Mouse (Mus musculus) ES-Bruce4 (cell line): Measurements from ENCODE around the gene Havcr2.

ENCODE experiments used
- CTCF ChIP-seq: IDR thresholded peaks from one replicate; pipeline ENCODE4 v1.8.1; 2011; ENCODE audit warnings: low read depth, low read length
- EP300 ChIP-seq: IDR thresholded peaks from 2 replicates; pipeline ENCODE4 v1.6.1; 2011; ENCODE audit warnings: low read depth, low read length; ENCODE audit not compliant: insufficient read depth
- POLR2A ChIP-seq: IDR thresholded peaks from one replicate; pipeline ENCODE4 v1.8.1; 2011; ENCODE audit warnings: low read length; ENCODE audit not compliant: insufficient read depth

DNA sequence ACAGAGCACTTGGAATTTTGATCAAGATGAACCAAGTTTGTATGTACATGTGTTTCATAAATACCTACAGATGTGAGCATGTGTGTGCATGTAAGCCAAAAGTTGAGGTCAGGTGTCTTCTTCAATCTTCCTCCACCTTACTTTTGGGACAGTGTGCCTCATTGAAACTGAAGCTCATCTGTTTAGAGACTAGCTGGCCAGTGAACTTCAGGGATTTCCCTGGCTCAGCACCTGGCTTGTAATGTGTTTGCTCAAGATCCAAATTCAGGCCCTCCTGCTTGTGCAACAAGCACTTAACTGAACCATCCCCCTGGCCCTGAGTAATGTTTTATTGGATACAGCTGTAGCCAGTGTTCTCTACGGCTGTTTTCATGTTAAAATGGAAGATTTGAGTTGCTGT, 36.3 kb upstream of the Havcr2 start:
- TF ChIP-seq CTCF = no peak
- TF ChIP-seq EP300 = no peak
- TF ChIP-seq POLR2A = no peak
